Mouse (Mus musculus) liver, postnatal 0 days (tissue): Measurements from ENCODE around the gene Ap3d1. TPM values are rescaled to one million over a fixed set of nuclear protein-coding genes. Genes with fewer than 3 reads are reported as not detected.
A peak's percentile ranks its signal among the peaks of the same experiment; 100 is the strongest.

Experiments used
- ATAC-seq: fragments of 200-750 bp; cut with Nextera tagmentation; 2 replicates; pipeline ENCODE4 v1.8.0; 2017; ENCODE audit warnings: mild to moderate bottlenecking, moderate library complexity
- DNase-seq: peaks from one replicate; pipeline ENCODE4 v3.0.0-alpha.2; 2016
- H3K27ac ChIP-seq: fragments of 300-500 bp; sonication (generic); 2 replicates; pipeline ENCODE4 v1.5.1; 2014; ENCODE audit warnings: antibody characterized with exemption, moderate library complexity, mild to moderate bottlenecking, low read depth
- H3K27me3 ChIP-seq: fragments of 300-500 bp; sonication (generic); 2 replicates; pipeline ENCODE4 v1.6.1; 2014; ENCODE audit warnings: low read length, control low read depth, mixed read lengths; ENCODE audit not compliant: insufficient read depth
- H3K36me3 ChIP-seq: fragments of 300-500 bp; sonication (generic); replicated peaks from 2 replicates; pipeline ENCODE4 v1.6.1; 2014; ENCODE audit warnings: mild to moderate bottlenecking, control low read depth, low read length, moderate library complexity, mixed read lengths; ENCODE audit not compliant: insufficient read depth
- H3K4me1 ChIP-seq: fragments of 300-500 bp; sonication (generic); 2 replicates; pipeline ENCODE4 v1.6.1; 2014; ENCODE audit warnings: antibody characterized with exemption, mild to moderate bottlenecking, control low read depth; ENCODE audit not compliant: insufficient read depth
- H3K4me2 ChIP-seq: fragments of 300-500 bp; sonication (generic); 2 replicates; pipeline ENCODE4 v1.6.1; 2014; ENCODE audit warnings: low read depth, mild to moderate bottlenecking, low read length, moderate library complexity, mixed read lengths
- H3K4me3 ChIP-seq: fragments of 300-500 bp; sonication (generic); 2 replicates; pipeline ENCODE4 v1.5.1; 2014; ENCODE audit warnings: low read depth, low read length
- H3K9ac ChIP-seq: fragments of 300-500 bp; sonication (generic); replicated peaks from 2 replicates; pipeline ENCODE4 v1.6.1; 2014; ENCODE audit warnings: mild to moderate bottlenecking, moderate library complexity
- H3K9me3 ChIP-seq: fragments of 300-500 bp; sonication (generic); 2 replicates; pipeline ENCODE4 v1.6.1; 2016; ENCODE audit warnings: mild to moderate bottlenecking, control low read depth, low read length, mixed read lengths
- CTCF ChIP-seq: sonication (generic); IDR thresholded peaks from 2 replicates; pipeline ENCODE4 v1.5.1; 2016; ENCODE audit warnings: antibody characterized with exemption, low read depth
- EP300 ChIP-seq: IDR thresholded peaks from 2 replicates; pipeline ENCODE4 v1.6.1; 2016; ENCODE audit warnings: antibody characterized with exemption, low read depth, mild to moderate bottlenecking
- WGBS: fragments of 180-500 bp; shearing (Covaris S2); extraction: QIAGEN DNeasy Blood & Tissue Kit; methylation state at CpG from one replicate; pipeline ENCODE4 v1.1.7; 2014; ENCODE audit not compliant: insufficient replicate concordance; 5-methylcytosine and 5-hydroxymethylcytosine counted together
- polyA plus RNA-seq: library from polyadenylated mRNA; unstranded; fragments of >200 nt; fragmentation: Nextera tagmentation; extraction: Ambion mirVana; gene quantifications from 2 replicates; pipeline ENCODE4 v1.2.1, GENCODE M21; 2015

Ap3d1 gene
- polyA plus RNA-seq, 1 experiment from 2014 or later, result 19.0 TPM

DNA sequence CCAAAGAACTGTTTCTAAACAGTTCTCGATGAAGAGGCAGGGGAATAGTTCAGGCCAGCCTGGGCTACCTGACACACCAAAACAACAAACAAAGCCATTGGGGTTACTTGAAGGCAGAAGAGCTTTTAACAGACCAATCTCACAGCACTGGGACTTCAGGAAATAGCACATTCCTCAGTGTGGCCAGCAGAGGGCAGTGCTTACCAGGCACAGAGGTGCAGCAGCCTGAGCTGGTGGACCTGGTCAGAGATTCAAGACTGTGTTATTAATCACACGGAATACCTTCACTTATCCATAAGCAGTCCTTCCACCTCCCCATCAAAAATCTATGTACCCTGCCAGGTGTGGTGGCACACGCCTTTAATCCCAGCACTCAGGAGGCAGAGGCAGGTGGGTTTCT, 5.3 kb upstream of the Ap3d1 start:
- DNase-seq, result peak; percentile 86
- Histone ChIP-seq H3K27ac (no peak overlapping the region), H3K4me2 (no peak overlapping the region), H3K4me1 (peaks cover 23% of the 10 kb centered on the region), H3K9ac (no peak overlapping the region), H3K36me3 (no peaks in the 10 kb centered on the region), H3K27me3 (no peaks in the 10 kb centered on the region), H3K9me3 (no peaks in the 10 kb centered on the region), H3K4me3 (no peak overlapping the region)
- TF ChIP-seq EP300 (no peak), CTCF (peak; percentile 99)
- WGBS, result 9% methylated on average over 3 of the region's 3 CpGs
- ATAC-seq, result no peak

DNA sequence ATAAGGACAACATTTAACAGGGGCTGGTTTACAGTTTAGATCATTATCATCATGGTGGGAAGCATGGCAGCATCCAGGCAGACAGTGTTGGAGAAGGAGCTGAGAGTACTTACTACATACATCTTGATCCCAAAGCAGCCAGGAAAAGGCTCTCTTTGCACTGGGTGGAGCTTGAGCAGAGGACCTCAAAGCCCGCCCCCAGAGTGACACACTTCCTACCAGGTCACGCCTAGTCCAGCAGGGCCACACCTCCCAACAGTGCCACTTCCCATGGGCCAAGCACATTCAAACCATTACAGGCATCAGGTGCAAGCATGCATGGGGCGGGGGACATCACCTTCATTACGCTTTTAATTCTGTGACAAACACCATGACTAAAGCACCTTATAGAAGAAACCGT, 2.2 kb upstream of the Ap3d1 start:
- no peaks in the 10 kb centered on the region for H3K9me3 ChIP-seq
- no peaks in the 10 kb centered on the region for H3K27me3 ChIP-seq
- H3K27ac ChIP-seq, result no peak overlapping the region
- no peak overlapping the region for H3K4me3 ChIP-seq
- H3K4me2 ChIP-seq, result no peak overlapping the region
- TF ChIP-seq CTCF, result no peak
- no peak for TF ChIP-seq EP300
- H3K4me1 ChIP-seq, result peaks cover 29% of the 10 kb centered on the region
- WGBS, result 32% methylated on average over 5 of the region's 5 CpGs
- H3K36me3 ChIP-seq, result no peaks in the 10 kb centered on the region
- H3K9ac ChIP-seq, result no peak overlapping the region
- peak; percentile 85 for DNase-seq
- ATAC-seq, result peak; percentile 33

GRCm38 (mm10) chr10:80741634-80742179, 357 bp downstream of the Ap3d1 start:
- Histone ChIP-seq H3K27me3 (no peaks in the 10 kb centered on the region), H3K9me3 (no peaks in the 10 kb centered on the region), H3K36me3 (peaks cover 6% of the 10 kb centered on the region; the same call in 1 of the 2 replicates), H3K4me2 (peak overlapping the region; percentile 90), H3K4me3 (peak overlapping the region; percentile 99), H3K27ac (peak overlapping the region; percentile 75), H3K9ac (peak overlapping the region; percentile 97), H3K4me1 (peaks cover 47% of the 10 kb centered on the region)
- ATAC-seq, result peak; percentile 40
- DNase-seq, result no peak
- WGBS, result under 1% methylated on average over 45 of the region's 46 CpGs
- no peak for TF ChIP-seq CTCF
- no peak for TF ChIP-seq EP300

GRCm38 (mm10) chr10:80741146-80741545, 918 bp downstream of the Ap3d1 start:
- Histone ChIP-seq H3K4me2 (peak overlapping the region; percentile 90), H3K4me3 (peak overlapping the region; percentile 99), H3K36me3 (peaks cover 10% of the 10 kb centered on the region; the same call in 1 of the 2 replicates), H3K27me3 (no peaks in the 10 kb centered on the region), H3K9me3 (no peaks in the 10 kb centered on the region), H3K4me1 (peaks cover 51% of the 10 kb centered on the region), H3K27ac (peak overlapping the region; percentile 75), H3K9ac (peak overlapping the region; percentile 97)
- ATAC-seq, result no peak
- WGBS, result 9% methylated on average over 5 of the region's 5 CpGs
- DNase-seq, result no peak
- TF ChIP-seq EP300, result no peak
- TF ChIP-seq CTCF, result no peak

DNA sequence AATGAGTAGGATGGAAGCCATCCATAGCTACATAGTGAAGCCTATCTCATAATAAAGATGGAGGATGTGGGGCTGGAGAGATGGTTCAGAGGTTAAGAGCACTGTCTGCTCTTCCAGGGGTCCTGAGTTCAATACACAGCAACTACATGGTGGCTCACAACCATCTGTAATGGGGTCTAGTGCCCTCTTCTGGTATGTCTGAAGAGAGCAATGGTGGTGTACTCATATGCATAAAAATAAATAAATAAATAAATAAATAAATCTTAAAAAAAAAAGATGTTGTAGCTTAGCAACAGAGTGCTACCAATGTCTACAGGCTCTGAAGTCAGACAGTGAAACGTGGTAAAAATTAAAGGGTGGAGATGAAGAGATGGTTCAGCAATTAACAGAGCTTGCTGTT, 3.4 kb downstream of the Ap3d1 start:
- H3K27ac ChIP-seq, result no peak overlapping the region
- WGBS, result 72% methylated on average over 1 of the region's 1 CpGs
- H3K4me3 ChIP-seq, result no peak overlapping the region
- H3K4me1 ChIP-seq, result peaks cover 46% of the 10 kb centered on the region
- no peaks in the 10 kb centered on the region for H3K9me3 ChIP-seq
- H3K9ac ChIP-seq, result no peak overlapping the region
- ATAC-seq (no peak), DNase-seq (no peak)
- TF ChIP-seq EP300, result no peak
- peak; percentile 51 for TF ChIP-seq CTCF
- H3K36me3 ChIP-seq, result peaks cover 12% of the 10 kb centered on the region; the same call in 1 of the 2 replicates
- H3K27me3 ChIP-seq, result no peaks in the 10 kb centered on the region
- H3K4me2 ChIP-seq, result no peak overlapping the region

DNA sequence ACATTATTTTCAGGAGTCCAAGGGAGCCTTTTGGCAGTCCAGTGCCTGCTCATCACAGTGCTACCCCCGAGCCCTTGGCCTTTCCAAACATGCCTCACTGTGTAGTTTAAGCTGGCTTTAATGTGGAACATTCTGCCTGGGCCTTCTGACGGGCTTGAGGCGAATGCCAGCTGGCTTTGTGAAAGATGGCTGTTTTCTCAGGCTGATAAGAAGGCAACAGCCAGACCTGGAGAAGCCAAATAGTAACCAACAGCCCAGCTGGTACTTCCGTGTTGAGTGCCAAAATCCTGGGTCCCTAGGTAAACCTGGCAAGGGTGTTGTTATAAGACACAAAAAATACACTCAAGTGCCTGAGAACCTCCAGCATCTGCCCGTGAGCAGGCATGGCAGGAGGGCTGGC, 5.3 kb downstream of the Ap3d1 start:
- Histone ChIP-seq H3K36me3 (peaks cover 25% of the 10 kb centered on the region), H3K4me3 (no peak overlapping the region), H3K27me3 (no peaks in the 10 kb centered on the region), H3K9ac (0 out of 2 replicates have a peak overlapping the region, but pooled peaks have one; percentile 16), H3K4me1 (peaks cover 41% of the 10 kb centered on the region), H3K9me3 (no peaks in the 10 kb centered on the region), H3K4me2 (no peak overlapping the region), H3K27ac (no peak overlapping the region)
- TF ChIP-seq CTCF (no peak), EP300 (no peak)
- 53% methylated on average over 5 of the region's 5 CpGs for WGBS
- DNase-seq, result no peak
- no peak for ATAC-seq
